Mouse (Mus musculus): ENCODE results near the gene Plekha1. TPM values are rescaled to one million over a fixed set of nuclear protein-coding genes. Genes with fewer than 3 reads are reported as not detected.

Plekha1 gene
- polyA plus RNA-seq, 1 experiment, result 110 TPM

DNA sequence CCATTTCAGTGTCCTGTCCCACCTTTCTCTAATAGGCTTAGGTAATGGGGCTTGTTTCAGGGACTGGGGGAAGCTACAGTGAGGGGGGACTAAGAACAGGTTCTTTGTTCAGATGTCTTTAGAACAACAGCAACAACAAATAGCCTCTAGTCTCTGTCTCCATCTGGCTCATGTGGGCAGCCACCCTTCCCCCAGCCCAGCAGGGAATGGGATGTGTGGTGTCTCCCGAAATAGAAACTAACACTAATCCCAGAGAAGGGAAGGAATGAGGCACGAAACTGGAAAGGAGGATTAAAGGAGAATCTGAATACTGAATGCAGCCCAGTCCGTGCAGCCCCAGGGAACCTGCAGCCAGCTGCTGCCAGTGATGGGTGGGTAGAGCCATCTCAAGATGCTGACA, 22.4 kb downstream of the Plekha1 start:
- TF ChIP-seq POLR2A (IDR thresholded peaks at IDR 0.05; ENCODE audit: extremely low read depth, insufficient read depth, low read length) (no peak), CTCF (IDR thresholded peaks at IDR 0.05; ENCODE audit: extremely low read depth, insufficient read depth, low read length) (no peak)
- H3K4me1 ChIP-seq (ENCODE audit: control insufficient read depth, insufficient read depth, low read length), result peaks cover 18% of the 10 kb centered on the region
- peak overlapping the region; percentile 48; the same call in 1 of the 2 replicates for H3K27ac ChIP-seq (ENCODE audit: insufficient read depth, low read length)
- H3K4me3 ChIP-seq (ENCODE audit: insufficient read depth, low read length), result no peak overlapping the region

- no peak overlapping the region for H3K4me3 ChIP-seq (ENCODE audit: insufficient read depth, low read length)
- H3K4me1 ChIP-seq (ENCODE audit: control insufficient read depth, insufficient read depth, low read length), result peaks cover 20% of the 10 kb centered on the region
- TF ChIP-seq CTCF (IDR thresholded peaks at IDR 0.05; ENCODE audit: extremely low read depth, insufficient read depth, low read length), result no peak
- TF ChIP-seq POLR2A (IDR thresholded peaks at IDR 0.05; ENCODE audit: extremely low read depth, insufficient read depth, low read length), result no peak
- H3K27ac ChIP-seq (ENCODE audit: insufficient read depth, low read length), result no peak overlapping the region
Observed at GRCm38 (mm10) chr7:130890871-130891270, 25.3 kb downstream of the Plekha1 start.

DNA sequence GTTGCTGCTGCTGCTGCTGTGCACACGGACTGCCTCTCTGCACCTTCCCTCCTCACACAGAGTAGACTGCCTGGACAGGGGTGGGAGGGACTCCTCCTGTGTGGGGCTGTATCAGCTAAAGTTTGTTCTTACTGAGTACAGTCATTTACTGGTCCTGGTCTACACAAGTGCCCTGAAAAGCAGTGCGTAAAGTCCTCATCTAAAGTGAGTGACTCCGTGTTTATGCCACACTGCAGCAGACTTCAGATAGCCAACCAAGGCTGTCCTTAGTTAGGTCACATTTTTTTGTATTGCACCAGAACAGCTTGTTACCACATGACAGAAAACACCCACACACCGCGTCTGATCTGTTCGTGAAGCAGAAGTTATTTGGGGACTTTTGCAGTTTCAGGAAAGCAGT, 27.4 kb downstream of the Plekha1 start:
- Histone ChIP-seq H3K4me3 (ENCODE audit: insufficient read depth, low read length) (no peak overlapping the region), H3K4me1 (ENCODE audit: control insufficient read depth, insufficient read depth, low read length) (peaks cover 16% of the 10 kb centered on the region), H3K27ac (ENCODE audit: insufficient read depth, low read length) (0 out of 2 replicates have a peak overlapping the region, but pooled peaks have one; percentile 3)
- TF ChIP-seq POLR2A (IDR thresholded peaks at IDR 0.05; ENCODE audit: extremely low read depth, insufficient read depth, low read length) (no peak), CTCF (IDR thresholded peaks at IDR 0.05; ENCODE audit: extremely low read depth, insufficient read depth, low read length) (no peak)

GRCm38 (mm10) chr7:130894931-130895617, 29.5 kb downstream of the Plekha1 start:
- no peak overlapping the region for H3K4me3 ChIP-seq (ENCODE audit: insufficient read depth, low read length)
- H3K4me1 ChIP-seq (ENCODE audit: control insufficient read depth, insufficient read depth, low read length), result peaks cover 10% of the 10 kb centered on the region
- no peak for TF ChIP-seq POLR2A (IDR thresholded peaks at IDR 0.05; ENCODE audit: extremely low read depth, insufficient read depth, low read length)
- TF ChIP-seq CTCF (IDR thresholded peaks at IDR 0.05; ENCODE audit: extremely low read depth, insufficient read depth, low read length), result no peak
- no peak overlapping the region for H3K27ac ChIP-seq (ENCODE audit: insufficient read depth, low read length)

DNA sequence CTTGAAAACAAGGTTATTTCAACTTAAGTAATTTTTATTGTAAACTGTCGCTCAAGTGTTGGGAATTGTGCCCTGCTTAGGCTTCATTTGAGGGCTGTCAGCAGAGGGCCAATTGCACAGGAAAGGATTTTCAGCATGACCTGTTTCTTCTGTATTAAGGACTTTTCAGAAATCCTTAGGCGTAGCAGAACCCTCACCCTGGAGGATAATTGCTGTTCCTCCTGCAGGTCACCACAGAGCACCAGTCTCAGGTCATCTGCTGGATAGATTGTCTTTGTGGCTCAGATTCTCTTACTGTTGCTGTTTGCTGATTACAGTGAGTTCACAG, 30.0 kb downstream of the Plekha1 start:
- Histone ChIP-seq H3K27ac (ENCODE audit: insufficient read depth, low read length) (peak overlapping the region; percentile 28; the same call in 1 of the 2 replicates), H3K4me1 (ENCODE audit: control insufficient read depth, insufficient read depth, low read length) (peaks cover 10% of the 10 kb centered on the region), H3K4me3 (ENCODE audit: insufficient read depth, low read length) (no peak overlapping the region)
- TF ChIP-seq POLR2A (IDR thresholded peaks at IDR 0.05; ENCODE audit: extremely low read depth, insufficient read depth, low read length) (no peak), CTCF (IDR thresholded peaks at IDR 0.05; ENCODE audit: extremely low read depth, insufficient read depth, low read length) (no peak)

DNA sequence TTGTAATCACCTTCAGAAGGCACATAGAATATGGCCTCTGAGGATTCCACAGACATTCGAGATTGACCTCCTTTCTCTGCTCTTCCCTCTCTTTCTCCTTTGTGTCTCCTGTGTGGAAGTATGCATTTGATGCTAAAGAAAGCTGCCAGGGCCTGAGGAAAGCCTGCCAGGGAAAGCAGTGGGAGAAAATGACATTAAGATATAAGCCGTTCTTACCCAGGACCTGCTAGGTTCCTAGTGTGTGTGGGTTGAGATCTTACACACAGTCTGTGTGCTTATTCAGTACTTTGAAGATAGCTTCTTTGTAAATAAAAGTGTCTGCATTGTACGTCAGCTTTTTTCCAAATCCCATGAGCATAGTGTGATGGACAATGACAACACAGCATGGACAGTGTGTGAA, 30.5 kb downstream of the Plekha1 start:
- TF ChIP-seq POLR2A (IDR thresholded peaks at IDR 0.05; ENCODE audit: extremely low read depth, insufficient read depth, low read length), result no peak
- TF ChIP-seq CTCF (IDR thresholded peaks at IDR 0.05; ENCODE audit: extremely low read depth, insufficient read depth, low read length), result no peak
- Histone ChIP-seq H3K27ac (ENCODE audit: insufficient read depth, low read length) (peak overlapping the region; percentile 28; the same call in 1 of the 2 replicates), H3K4me1 (ENCODE audit: control insufficient read depth, insufficient read depth, low read length) (peaks cover 10% of the 10 kb centered on the region), H3K4me3 (ENCODE audit: insufficient read depth, low read length) (no peak overlapping the region)

DNA sequence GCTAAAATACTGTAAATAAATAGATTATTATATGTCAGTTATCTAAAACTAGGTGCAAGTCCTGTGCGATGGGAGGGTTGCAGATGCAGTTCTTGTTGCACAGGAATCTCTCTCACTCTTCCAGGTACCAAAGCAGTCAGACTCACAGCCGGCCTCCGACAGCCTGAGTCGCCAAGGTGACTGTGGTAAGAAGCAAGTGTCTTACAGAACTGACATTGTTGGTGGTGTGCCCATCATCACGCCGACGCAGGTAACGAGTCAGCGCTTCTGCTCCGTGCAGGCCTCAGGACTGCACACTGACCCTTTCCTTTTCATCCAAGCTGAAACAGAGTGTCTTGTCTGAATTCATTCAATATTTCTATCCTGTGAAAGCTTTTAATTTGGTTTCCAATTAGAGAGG, 31.6 kb downstream of the Plekha1 start:
- Histone ChIP-seq H3K4me3 (ENCODE audit: insufficient read depth, low read length) (no peak overlapping the region), H3K4me1 (ENCODE audit: control insufficient read depth, insufficient read depth, low read length) (peaks cover 10% of the 10 kb centered on the region), H3K27ac (ENCODE audit: insufficient read depth, low read length) (no peak overlapping the region)
- TF ChIP-seq CTCF (IDR thresholded peaks at IDR 0.05; ENCODE audit: extremely low read depth, insufficient read depth, low read length) (no peak), POLR2A (IDR thresholded peaks at IDR 0.05; ENCODE audit: extremely low read depth, insufficient read depth, low read length) (no peak)

DNA sequence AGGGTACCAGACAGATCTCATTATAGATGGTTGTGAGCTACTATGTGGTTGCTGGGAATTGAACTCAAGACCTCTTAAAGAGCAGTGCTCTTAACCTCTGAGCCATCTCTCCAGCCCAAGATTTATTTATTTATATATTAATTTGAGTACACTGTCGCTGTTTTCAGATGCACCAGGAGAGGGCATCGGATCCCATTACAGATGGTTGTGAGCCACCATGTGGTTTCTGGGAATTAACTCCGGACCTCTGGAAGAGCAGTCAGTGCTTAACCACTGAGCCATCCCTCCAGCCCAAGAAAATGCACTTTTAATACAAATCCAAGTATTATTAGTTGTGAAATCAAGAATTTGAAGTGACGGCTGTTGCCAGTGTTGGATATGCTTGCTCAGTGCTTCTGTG, 32.8 kb downstream of the Plekha1 start:
- Histone ChIP-seq H3K4me3 (ENCODE audit: insufficient read depth, low read length) (no peak overlapping the region), H3K4me1 (ENCODE audit: control insufficient read depth, insufficient read depth, low read length) (peaks cover 5% of the 10 kb centered on the region; the same call in 1 of the 2 replicates)
- TF ChIP-seq CTCF (IDR thresholded peaks at IDR 0.05; ENCODE audit: extremely low read depth, insufficient read depth, low read length), result no peak
- TF ChIP-seq POLR2A (IDR thresholded peaks at IDR 0.05; ENCODE audit: extremely low read depth, insufficient read depth, low read length), result no peak

GRCm38 (mm10) chr7:130900233-130900848, 34.8 kb downstream of the Plekha1 start:
- TF ChIP-seq POLR2A (IDR thresholded peaks at IDR 0.05; ENCODE audit: extremely low read depth, insufficient read depth, low read length), result no peak
- TF ChIP-seq CTCF (IDR thresholded peaks at IDR 0.05; ENCODE audit: extremely low read depth, insufficient read depth, low read length), result no peak
- Histone ChIP-seq H3K4me3 (ENCODE audit: insufficient read depth, low read length) (no peak overlapping the region), H3K27ac (ENCODE audit: insufficient read depth, low read length) (no peak overlapping the region), H3K4me1 (ENCODE audit: control insufficient read depth, insufficient read depth, low read length) (peaks cover 6% of the 10 kb centered on the region)

More for the DNA sequence above, 32.8 kb downstream of the Plekha1 start:
- H3K27ac ChIP-seq (ENCODE audit: insufficient read depth, low read length), result no peak overlapping the region

- TF ChIP-seq CTCF (IDR thresholded peaks at IDR 0.05; ENCODE audit: extremely low read depth, insufficient read depth, low read length) (no peak), POLR2A (IDR thresholded peaks at IDR 0.05; ENCODE audit: extremely low read depth, insufficient read depth, low read length) (no peak)
- Histone ChIP-seq H3K4me3 (ENCODE audit: insufficient read depth, low read length) (no peak overlapping the region), H3K4me1 (ENCODE audit: control insufficient read depth, insufficient read depth, low read length) (peaks cover 3% of the 10 kb centered on the region; the same call in 1 of the 2 replicates), H3K27ac (ENCODE audit: insufficient read depth, low read length) (no peak overlapping the region)
Observed at GRCm38 (mm10) chr7:130902929-130903328, 37.4 kb downstream of the Plekha1 start.
